ENCODE assay signal across 8 mouse cellular contexts in the genomic region with DNA sequence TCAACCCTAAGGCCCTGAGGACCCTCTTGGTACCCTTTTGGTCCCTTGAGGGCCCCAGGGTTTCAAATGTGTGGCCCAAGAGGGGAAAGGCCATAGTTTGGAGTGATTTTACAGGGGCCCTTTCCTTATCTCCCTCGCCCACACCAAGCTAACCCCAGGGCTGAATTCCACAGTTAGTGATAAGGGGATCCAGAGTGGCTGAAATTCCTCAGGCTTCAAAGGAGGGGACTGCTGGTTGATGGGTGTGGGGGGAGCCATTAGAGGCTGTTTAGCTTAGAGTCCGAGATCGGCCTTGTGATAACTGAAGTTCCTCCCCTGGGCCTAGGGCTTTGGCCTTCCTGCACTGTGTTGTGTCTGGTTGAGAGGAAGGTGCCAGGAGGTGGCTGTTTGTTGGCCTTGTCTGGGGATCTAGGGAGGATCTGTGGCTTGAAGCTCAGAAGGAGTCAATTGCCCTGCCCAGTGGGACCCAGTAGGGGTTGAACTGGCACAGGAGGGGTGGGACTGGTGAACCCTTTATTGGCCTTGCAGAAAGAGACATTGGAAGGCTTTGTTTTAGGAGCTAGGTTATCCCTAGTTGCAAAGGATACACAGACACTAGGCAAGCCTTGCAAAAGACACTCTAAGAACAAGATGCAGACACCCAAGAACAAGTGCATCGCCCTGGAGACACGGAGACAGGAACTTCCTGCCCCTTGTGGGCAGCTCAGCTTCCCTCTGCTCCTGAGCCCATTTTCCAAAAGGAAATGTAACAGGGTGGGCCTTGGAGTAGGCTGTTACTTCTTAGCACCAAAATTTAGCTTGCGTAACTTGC. TPM values are rescaled to one million over a fixed set of nuclear protein-coding genes. Genes with fewer than 3 reads are reported as not detected.
A peak's percentile ranks its signal among the peaks of the same experiment; 100 is the strongest.
DNase-seq lines count a peak whose midpoint lies in the region; ATAC-seq lines count a peak whose summit lies in the region.

No protein-coding gene starts in this region.

- H3K27me3 ChIP-seq in midbrain, embryonic 10.5 days (ENCODE audit: low read depth, poor library complexity, severe bottlenecking) = no peaks in the 10 kb centered on the region
- H3K27me3 ChIP-seq in midbrain, embryonic 14.5 days (ENCODE audit: control insufficient read depth, insufficient read depth, low read length) = no peaks in the 10 kb centered on the region
- H3K27me3 ChIP-seq in limb, embryonic 12.5 days = peaks cover 24% of the 10 kb centered on the region
- H3K27me3 ChIP-seq in stomach, embryonic 15.5 days (replicated peaks) = no peaks in the 10 kb centered on the region

- no peaks in the 10 kb centered on the region for H3K9me3 ChIP-seq in midbrain, embryonic 10.5 days (replicated peaks)
- H3K9me3 ChIP-seq in midbrain, embryonic 14.5 days (ENCODE audit: control insufficient read depth, low read length) = no peaks in the 10 kb centered on the region
- no peaks in the 10 kb centered on the region for H3K9me3 ChIP-seq in limb, embryonic 12.5 days
- H3K9me3 ChIP-seq in stomach, embryonic 15.5 days = no peaks in the 10 kb centered on the region

- ATAC-seq in midbrain, embryonic 14.5 days (ENCODE audit: low FRiP score, low TSS enrichment) = no peak
- ATAC-seq in limb, embryonic 12.5 days (ENCODE audit: insufficient number of reproducible peaks, insufficient read depth, low FRiP score, low TSS enrichment, low read depth) = no peak
- peak; percentile 84 for ATAC-seq in stomach, embryonic 15.5 days (ENCODE audit: insufficient read depth, low FRiP score, low read depth)
- no peak for ATAC-seq in monocyte, adult 5-6 weeks (replicated peaks; ENCODE audit: insufficient number of reproducible peaks, low FRiP score, low TSS enrichment, poor library complexity, severe bottlenecking)

- H3K4me3 ChIP-seq in midbrain, embryonic 10.5 days = no peak overlapping the region
- H3K4me3 ChIP-seq in midbrain, embryonic 14.5 days (replicated peaks; ENCODE audit: low read depth, low read length) = no peak overlapping the region
- peak overlapping the region; percentile 18; the same call in 1 of the 2 replicates for H3K4me3 ChIP-seq in limb, embryonic 12.5 days (replicated peaks)
- H3K4me3 ChIP-seq in stomach, embryonic 15.5 days (replicated peaks) = no peak overlapping the region

- H3K36me3 ChIP-seq in midbrain, embryonic 10.5 days = no peaks in the 10 kb centered on the region
- H3K36me3 ChIP-seq in midbrain, embryonic 14.5 days (ENCODE audit: control insufficient read depth, insufficient read depth, low read length) = no peaks in the 10 kb centered on the region
- H3K36me3 ChIP-seq in limb, embryonic 12.5 days = no peaks in the 10 kb centered on the region
- no peaks in the 10 kb centered on the region for H3K36me3 ChIP-seq in stomach, embryonic 15.5 days

- no peak overlapping the region for H3K9ac ChIP-seq in midbrain, embryonic 14.5 days (replicated peaks; ENCODE audit: low read length)
- no peak overlapping the region for H3K9ac ChIP-seq in limb, embryonic 12.5 days (replicated peaks)
- H3K9ac ChIP-seq in stomach, embryonic 15.5 days = no peak overlapping the region

- H3K4me1 ChIP-seq in midbrain, embryonic 10.5 days = peaks cover 10% of the 10 kb centered on the region
- H3K4me1 ChIP-seq in midbrain, embryonic 14.5 days (ENCODE audit: control insufficient read depth, insufficient read depth, low read length) = no peaks in the 10 kb centered on the region
- H3K4me1 ChIP-seq in limb, embryonic 12.5 days (replicated peaks) = peaks cover 9% of the 10 kb centered on the region; the same call in 1 of the 2 replicates
- H3K4me1 ChIP-seq in stomach, embryonic 15.5 days = peaks cover 17% of the 10 kb centered on the region

- H3K4me2 ChIP-seq in midbrain, embryonic 14.5 days (ENCODE audit: low read length) = no peak overlapping the region
- H3K4me2 ChIP-seq in limb, embryonic 12.5 days = 0 out of 2 replicates have a peak overlapping the region, but pooled peaks have one; percentile 40
- peak overlapping the region; percentile 39 for H3K4me2 ChIP-seq in stomach, embryonic 15.5 days

- H3K27ac ChIP-seq in midbrain, embryonic 10.5 days (replicated peaks) = peak overlapping the region; percentile 64
- no peak overlapping the region for H3K27ac ChIP-seq in midbrain, embryonic 14.5 days (replicated peaks; ENCODE audit: low read depth, low read length)
- no peak overlapping the region for H3K27ac ChIP-seq in limb, embryonic 12.5 days
- peak overlapping the region; percentile 4; the same call in 1 of the 2 replicates for H3K27ac ChIP-seq in stomach, embryonic 15.5 days

- DNase-seq in adrenal gland, adult 2 months = peak; percentile 29
- no peak for DNase-seq in adrenal gland, adult 8-10 months
- DNase-seq in midbrain, embryonic 10.5 days (ENCODE audit: low spot score) = no peak
- no peak for DNase-seq in midbrain, embryonic 14.5 days
- DNase-seq in cerebellum, postnatal 25 days = no peak

- WGBS in midbrain, embryonic 10.5 days = 78% methylated on average over 6 of the region's 6 CpGs
- WGBS in midbrain, embryonic 14.5 days = 83% methylated on average over 6 of the region's 6 CpGs
- 51% methylated on average over 6 of the region's 6 CpGs for WGBS in limb, embryonic 12.5 days
- 52% methylated on average over 6 of the region's 6 CpGs for WGBS in stomach, embryonic 15.5 days

RNA-seq across cellular contexts. Expression of a gene that starts 0.7 kb away (rescaled TPM):
- total RNA-seq in adrenal gland, adult 2 months (2021) = under 1 TPM; 0.17 to 0.24 TPM
- polyA plus RNA-seq in adrenal gland, adult 2 months (2012; rRNA removed) = 0.03 TPM in 2 replicates
- under 1 TPM; 0.12 to 0.24 (median 0.19) TPM for total RNA-seq in adrenal gland, adult 8-10 months (2022)
- polyA plus RNA-seq in midbrain, embryonic 10.5 days (2016; fragmentation: Nextera tagmentation; extraction: Ambion mirVana) = 0.05 and 0.09 TPM in 2 replicates
- polyA plus RNA-seq in midbrain, embryonic 14.5 days (2014; fragmentation: Nextera tagmentation; extraction: Ambion mirVana) = 0.07 and 0.12 TPM in 2 replicates
- 1.3 and 1.5 TPM in 2 replicates for polyA plus RNA-seq in limb, embryonic 12.5 days (2016; fragmentation: Nextera tagmentation; extraction: Ambion mirVana)
- 0.64 and 0.84 TPM in 2 replicates for polyA plus RNA-seq in stomach, embryonic 15.5 days (2015; fragmentation: Nextera tagmentation; extraction: Ambion mirVana)
- total RNA-seq in monocyte, adult 5-6 weeks (2017) = 0.10 TPM in 1 of 3 replicates, not detected in the others

RNA-seq across cellular contexts. Expression of a gene that starts 56.5 kb away (rescaled TPM):
- total RNA-seq in adrenal gland, adult 2 months (2021) = under 1 TPM in 1 of 2 experiments, not detected in 1; 0.10 TPM
- 0.03 TPM in 1 of 2 replicates, not detected in the other for polyA plus RNA-seq in adrenal gland, adult 2 months (2012; rRNA removed)
- total RNA-seq in adrenal gland, adult 8-10 months (2022) = not detected
- polyA plus RNA-seq in midbrain, embryonic 10.5 days (2016; fragmentation: Nextera tagmentation; extraction: Ambion mirVana) = 0.05 TPM in 1 of 2 replicates, not detected in the other
- not detected in 2 replicates for polyA plus RNA-seq in midbrain, embryonic 14.5 days (2014; fragmentation: Nextera tagmentation; extraction: Ambion mirVana)
- polyA plus RNA-seq in limb, embryonic 12.5 days (2016; fragmentation: Nextera tagmentation; extraction: Ambion mirVana) = not detected in 2 replicates
- polyA plus RNA-seq in stomach, embryonic 15.5 days (2015; fragmentation: Nextera tagmentation; extraction: Ambion mirVana) = 0.71 and 1.5 TPM in 2 replicates
- total RNA-seq in monocyte, adult 5-6 weeks (2017) = not detected in 3 replicates

Comparison
In these comparisons a context has a peak if more than half of its experiments do, and no peak if none do; other contexts are left out.
1. H3K27ac ChIP-seq: peak in midbrain, embryonic 10.5 days (single experiment) and stomach, embryonic 15.5 days (single experiment); none in midbrain, embryonic 14.5 days (single experiment) and limb, embryonic 12.5 days (single experiment).